Mouse (Mus musculus): ENCODE measurements around the gene Pgpep1l.
"Not testable (repeated sequence)": the region's sequence is repeated elsewhere in the genome, so short reads cannot be mapped to it uniquely, and the experiment has no call there.

Gene Pgpep1l

DNA sequence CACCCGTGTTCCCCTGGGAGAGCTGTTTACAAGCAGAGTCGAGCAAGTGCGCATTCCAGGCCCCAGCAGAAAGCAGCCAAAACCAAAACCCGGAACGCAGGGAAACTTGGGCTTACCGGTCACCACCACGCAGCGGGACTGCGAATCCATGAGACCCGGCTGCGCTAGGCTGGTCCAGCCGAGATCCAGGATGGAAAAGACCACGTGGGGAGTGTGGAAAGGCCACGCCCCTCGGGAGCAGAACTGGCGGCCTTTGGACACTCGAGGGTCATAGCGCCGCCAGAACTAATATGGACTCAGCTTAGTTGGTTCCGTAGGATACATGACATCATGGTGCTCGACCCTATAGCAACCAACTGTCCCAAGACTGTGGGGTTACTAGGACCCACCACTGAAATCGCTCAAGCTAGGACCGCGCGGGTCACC is at the start of gene Pgpep1l:
TSS of gene Pgpep1l (minus strand) at position 206 of the 426 bp plus-strand sequence.
- peak; percentile 80 for DNase-seq

DNA sequence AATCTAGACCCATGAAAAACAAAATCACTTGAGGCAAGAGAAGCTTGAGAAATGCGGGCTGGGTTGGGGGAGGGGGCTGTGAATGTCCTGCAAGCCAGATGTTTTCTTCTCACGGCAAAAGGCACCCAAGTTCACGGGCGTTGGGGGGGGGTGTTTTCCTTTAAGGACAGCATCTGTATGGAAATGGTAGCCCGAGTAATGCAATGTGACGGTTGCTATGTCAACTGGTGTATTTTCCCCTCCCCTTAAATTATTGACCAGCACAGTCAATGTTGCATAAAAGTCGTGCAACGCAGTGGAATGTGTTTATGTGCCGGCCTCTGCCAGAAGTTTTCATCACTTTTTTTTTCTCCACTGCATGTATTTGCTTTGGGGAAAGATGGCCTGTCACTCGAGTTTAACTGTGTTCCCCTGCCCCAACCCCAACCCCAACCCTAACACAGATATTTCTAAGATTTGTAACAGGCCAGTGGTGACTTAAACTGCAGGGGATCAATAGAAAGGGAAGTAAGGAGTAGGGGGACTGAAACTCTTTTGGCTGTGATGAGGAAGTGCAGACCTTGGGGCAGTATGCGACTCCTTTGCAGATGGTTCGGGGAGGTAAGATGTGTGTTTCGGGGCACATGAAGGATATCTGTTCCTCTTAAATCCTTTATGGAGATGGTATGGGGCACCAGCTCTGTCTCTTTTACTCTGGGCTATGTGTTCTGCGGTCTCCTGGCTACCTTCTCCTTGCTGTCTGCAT is 49.2 kb upstream of the Pgpep1l start:
- no peak for DNase-seq

GRCm38 (mm10) chr7:68312395-68312794 is 48.4 kb upstream of the Pgpep1l start:
- no peak for DNase-seq

DNA sequence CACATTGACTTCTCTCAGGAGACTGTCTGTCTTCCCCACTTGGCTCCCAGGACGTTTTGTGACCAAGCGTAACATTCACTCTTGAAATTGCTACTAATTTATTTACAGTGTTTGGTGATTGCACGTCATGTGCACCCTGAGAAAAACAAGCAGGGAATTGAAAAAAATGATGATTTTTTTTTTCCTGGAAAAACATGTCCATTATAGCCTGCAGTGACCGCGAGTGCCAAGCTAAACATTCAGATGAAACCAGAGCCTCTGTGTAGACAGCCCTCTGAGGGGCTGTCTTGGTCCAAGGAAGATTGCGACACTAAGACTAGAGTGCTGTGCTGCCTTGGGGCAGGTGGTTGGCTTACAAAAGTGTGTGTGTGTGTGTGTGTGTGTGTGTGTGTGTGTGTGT is 47.4 kb upstream of the Pgpep1l start:
- peak; percentile 13 for DNase-seq

- peak; percentile 7 for DNase-seq
Measured at GRCm38 (mm10) chr7:68306756-68307155, 42.7 kb upstream of the Pgpep1l start.

- no peak for DNase-seq
Measured at GRCm38 (mm10) chr7:68305781-68306575, 41.9 kb upstream of the Pgpep1l start.

GRCm38 (mm10) chr7:68303685-68304084 is 39.7 kb upstream of the Pgpep1l start:
- DNase-seq: no peak

- DNase-seq: peak; percentile 22
Measured at GRCm38 (mm10) chr7:68302586-68303433, 38.8 kb upstream of the Pgpep1l start.

DNA sequence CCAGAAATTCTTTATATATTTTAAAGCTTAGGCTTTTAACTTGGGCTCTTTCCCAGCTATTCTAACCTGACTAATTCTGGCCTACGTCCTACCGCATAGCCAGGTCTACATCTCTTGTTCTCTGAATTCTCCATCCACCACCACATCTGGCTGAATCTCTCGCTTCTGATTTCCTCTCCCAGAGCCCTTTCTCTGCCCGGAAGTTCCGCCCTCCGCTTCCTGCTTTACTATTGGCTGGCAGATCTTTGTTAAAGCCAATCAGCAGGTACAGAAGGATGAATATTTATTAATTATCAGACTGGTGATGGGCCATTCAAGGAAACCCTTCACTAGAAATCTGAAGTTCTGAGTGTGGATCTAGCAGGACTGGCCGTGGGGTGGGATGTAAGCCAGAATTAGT is 37.1 kb upstream of the Pgpep1l start:
- no peak for DNase-seq

DNA sequence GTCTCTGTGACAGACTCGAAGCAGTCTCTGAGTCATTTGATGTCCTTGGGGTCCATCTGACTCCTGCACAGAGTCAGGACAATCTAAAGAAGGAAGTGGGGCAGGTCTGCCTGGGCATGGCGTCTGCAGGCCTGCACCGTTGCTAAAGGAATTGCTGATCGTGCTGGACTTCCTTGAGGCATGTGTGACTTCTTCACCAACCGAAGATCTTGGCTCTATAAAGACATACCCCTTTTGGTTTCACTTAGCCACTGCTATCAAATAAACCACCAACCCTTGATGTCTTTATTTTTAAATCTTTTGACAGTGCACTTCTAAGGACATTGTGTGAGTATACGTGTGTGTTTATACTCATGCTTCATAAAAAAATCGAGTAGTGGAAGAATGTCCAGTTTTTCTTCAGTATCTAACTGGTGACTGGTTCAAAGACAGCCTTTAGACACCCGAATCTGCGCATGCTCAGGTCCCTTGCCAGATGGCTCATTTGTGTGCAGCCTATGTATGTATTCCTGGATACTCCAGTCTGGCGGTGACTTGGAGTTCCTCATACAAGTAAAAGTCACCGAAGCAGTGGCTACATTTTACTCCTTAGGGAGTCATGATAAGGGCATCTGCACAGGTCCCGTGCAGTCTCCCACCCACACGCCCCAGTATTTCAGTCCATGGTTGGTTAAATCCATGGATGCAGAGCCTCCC is 34.5 kb upstream of the Pgpep1l start:
- no peak for DNase-seq

GRCm38 (mm10) chr7:68296487-68296886 is 32.5 kb upstream of the Pgpep1l start:
- no peak for DNase-seq

DNA sequence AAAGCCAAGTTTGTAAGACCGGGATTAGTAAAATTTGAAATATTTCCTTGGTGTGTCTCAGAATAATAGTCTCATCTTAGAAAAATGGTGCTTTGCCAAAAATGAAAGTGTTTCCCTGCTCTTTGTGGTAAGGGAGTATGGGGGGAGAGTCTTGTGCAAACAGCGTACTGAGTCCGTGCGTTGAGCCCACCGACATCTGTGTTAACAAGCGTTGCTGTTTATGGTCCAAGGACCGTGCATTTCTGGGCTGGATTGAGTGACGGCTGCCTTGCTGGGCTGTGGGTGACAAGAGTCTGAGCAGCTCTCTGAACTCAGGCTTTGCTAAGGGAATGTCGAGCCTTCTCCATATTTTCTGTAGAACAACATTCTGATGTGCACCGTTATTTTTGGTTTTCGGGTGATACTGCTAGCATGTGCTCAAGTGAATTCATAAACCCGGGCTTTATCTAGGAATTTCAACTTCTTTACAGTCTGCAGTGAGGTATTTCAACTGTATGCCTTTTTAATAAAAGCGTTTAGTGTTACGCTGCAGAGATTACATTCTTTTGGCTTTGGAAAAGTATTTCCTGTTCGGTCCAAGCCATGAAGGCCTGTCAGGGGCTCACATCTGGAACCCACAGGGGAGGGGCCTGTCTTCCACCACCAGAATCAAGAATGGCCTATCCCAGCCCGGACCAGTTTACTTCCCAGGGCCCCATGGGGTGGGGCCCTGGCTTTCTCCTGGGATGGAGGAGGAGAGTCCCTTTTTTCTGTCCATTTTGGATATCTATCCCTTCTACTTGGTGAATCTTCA is 30.2 kb upstream of the Pgpep1l start:
- DNase-seq: no peak

- DNase-seq: no peak
Measured at GRCm38 (mm10) chr7:68291603-68292002, 27.6 kb upstream of the Pgpep1l start.

- no peak for DNase-seq
Measured at GRCm38 (mm10) chr7:68289081-68289480, 25.0 kb upstream of the Pgpep1l start.

DNA sequence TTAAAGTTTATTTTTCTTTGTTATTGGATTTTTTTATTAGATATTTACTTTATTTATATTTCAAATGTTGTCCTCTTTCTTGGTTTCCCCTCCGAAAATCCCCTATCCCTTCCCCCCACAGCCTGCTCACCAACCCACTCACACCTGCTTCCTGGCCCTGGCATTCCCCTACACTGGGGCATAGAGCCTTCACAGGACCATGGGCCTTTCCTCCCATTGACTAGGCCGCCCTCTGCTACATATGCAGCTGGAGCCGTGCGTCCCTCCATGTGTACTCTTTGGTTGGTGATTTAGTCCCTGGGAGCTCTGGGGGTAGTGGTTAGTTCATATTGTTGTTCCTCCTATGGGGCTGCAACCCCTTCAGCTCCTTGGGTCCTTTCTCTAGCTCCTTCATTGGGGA is 24.0 kb upstream of the Pgpep1l start:
- not testable (repeated sequence) for DNase-seq

GRCm38 (mm10) chr7:68287582-68287981 is 23.5 kb upstream of the Pgpep1l start:
- no peak for DNase-seq

- no peak for DNase-seq
Measured at GRCm38 (mm10) chr7:68286526-68287481, 22.8 kb upstream of the Pgpep1l start.

DNA sequence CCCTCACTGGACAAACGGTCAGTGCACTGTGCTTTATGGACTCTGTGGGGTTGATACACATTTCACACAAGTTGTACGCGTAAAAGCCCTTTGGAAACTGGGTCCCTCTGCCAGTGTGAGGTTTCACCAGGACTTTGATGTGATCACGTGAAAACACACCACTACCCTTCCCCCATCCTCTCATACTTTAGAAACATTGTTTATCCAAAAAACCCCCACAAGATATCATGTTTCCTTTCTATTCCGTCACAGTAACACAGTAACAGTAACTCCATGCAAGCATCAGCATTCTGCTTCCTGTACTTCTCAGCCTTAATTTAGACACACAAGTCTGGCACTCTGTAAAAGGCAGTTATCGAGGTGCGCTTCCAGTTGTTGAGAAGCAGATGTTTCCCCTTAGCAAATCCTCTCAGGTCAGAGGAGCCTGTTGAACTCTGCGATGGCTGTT is 21.8 kb upstream of the Pgpep1l start:
- DNase-seq: peak; percentile 59

GRCm38 (mm10) chr7:68283776-68284175 is 19.7 kb upstream of the Pgpep1l start:
- DNase-seq: no peak

DNA sequence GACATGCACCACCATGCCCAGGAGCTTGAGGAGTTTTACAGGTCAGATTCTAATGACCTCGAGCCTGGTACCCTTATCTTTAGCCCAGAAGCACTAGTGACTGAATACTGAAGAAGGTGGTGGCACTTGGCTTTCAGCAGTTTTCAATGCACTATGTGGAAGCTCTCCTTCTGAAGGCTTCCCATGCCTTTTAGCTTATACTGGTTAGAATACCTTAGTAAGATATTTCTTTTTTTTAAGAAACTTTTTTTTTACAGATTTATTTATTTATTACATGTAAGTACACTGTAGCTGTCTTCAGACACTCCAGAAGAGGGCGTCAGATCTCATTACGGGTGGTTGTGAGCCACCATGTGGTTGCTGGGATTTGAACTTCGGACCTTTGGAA is 19.1 kb upstream of the Pgpep1l start:
- DNase-seq: not testable (repeated sequence)

Data from kidney, adult 11 months (tissue).